Mouse (Mus musculus) bone marrow, adult 2 months (tissue): Measurements from ENCODE around the gene Heatr9. TPM values are rescaled to one million over a fixed set of nuclear protein-coding genes. Genes with fewer than 3 reads are reported as not detected.

Source experiments
- H3K27ac ChIP-seq: fragments of 200-500 bp; 2 replicates; pipeline ENCODE4 v1.5.1; 2012; ENCODE audit warnings: low read depth, mild to moderate bottlenecking, control low read depth, inconsistent platforms, low read length; ENCODE audit not compliant: control insufficient read depth, poor library complexity, insufficient read depth
- H3K4me1 ChIP-seq: fragments of 200-500 bp; 2 replicates; pipeline ENCODE4 v1.6.1; 2011; ENCODE audit warnings: low read length; ENCODE audit not compliant: control insufficient read depth, insufficient read depth
- H3K4me3 ChIP-seq: fragments of 200-500 bp; replicated peaks from 2 replicates; pipeline ENCODE3; 2011; ENCODE audit warnings: mild to moderate bottlenecking, low read depth, low read length, control low read depth; ENCODE audit not compliant: control insufficient read depth
- CTCF ChIP-seq: fragments of 200-500 bp; IDR thresholded peaks from 2 replicates; pipeline ENCODE4 v1.5.1; 2011; ENCODE audit warnings: low read length, control low read depth; ENCODE audit not compliant: control insufficient read depth, insufficient read depth
- POLR2A ChIP-seq: fragments of 200-500 bp; IDR thresholded peaks from 2 replicates; pipeline ENCODE4 v1.6.1; 2011; ENCODE audit warnings: low read depth, mild to moderate bottlenecking, control low read depth, low read length, borderline replicate concordance; ENCODE audit not compliant: control insufficient read depth
- WGBS: fragments of 180-500 bp; shearing (Covaris S2); methylation state at CpG from one replicate; pipeline ENCODE4 v1.1.7; 2018; 5-methylcytosine and 5-hydroxymethylcytosine counted together
- polyA plus RNA-seq: library from polyadenylated mRNA; stranded (reverse); fragments of >200 nt; gene quantifications from 2 replicates; pipeline ENCODE4 v1.2.4, GENCODE M21; 2011; ENCODE audit warnings: low replicate concordance; ENCODE audit not compliant: missing spikeins, insufficient read depth, insufficient read length

Gene Heatr9
- polyA plus RNA-seq, 1 experiment: not detected

DNA sequence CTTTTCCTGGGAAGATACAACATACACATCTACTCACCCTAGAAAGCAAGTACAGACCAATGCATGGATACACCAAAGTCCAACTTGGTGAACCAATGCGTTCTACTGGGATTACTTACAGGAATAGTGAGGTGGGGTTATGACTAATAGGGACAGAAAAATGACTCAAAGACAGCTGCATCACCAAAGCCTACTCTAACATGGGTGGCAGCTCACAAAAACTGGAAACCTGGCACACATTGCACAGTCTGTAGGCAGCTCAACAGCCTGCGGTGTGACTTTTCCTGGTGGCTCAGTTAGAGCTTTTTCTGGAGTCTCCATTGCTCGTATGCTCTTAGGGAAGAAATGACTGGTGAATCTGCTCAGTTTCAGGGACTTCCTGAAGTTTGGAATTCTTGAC, 53.2 kb downstream of the Heatr9 start:
- WGBS: 93% methylated on average over 3 of the region's 3 CpGs
- Histone ChIP-seq H3K4me1 (peaks cover 1% of the 10 kb centered on the region; the same call in 1 of the 2 replicates), H3K4me3 (no peak overlapping the region), H3K27ac (no peak overlapping the region)
- TF ChIP-seq CTCF (no peak), POLR2A (no peak)

DNA sequence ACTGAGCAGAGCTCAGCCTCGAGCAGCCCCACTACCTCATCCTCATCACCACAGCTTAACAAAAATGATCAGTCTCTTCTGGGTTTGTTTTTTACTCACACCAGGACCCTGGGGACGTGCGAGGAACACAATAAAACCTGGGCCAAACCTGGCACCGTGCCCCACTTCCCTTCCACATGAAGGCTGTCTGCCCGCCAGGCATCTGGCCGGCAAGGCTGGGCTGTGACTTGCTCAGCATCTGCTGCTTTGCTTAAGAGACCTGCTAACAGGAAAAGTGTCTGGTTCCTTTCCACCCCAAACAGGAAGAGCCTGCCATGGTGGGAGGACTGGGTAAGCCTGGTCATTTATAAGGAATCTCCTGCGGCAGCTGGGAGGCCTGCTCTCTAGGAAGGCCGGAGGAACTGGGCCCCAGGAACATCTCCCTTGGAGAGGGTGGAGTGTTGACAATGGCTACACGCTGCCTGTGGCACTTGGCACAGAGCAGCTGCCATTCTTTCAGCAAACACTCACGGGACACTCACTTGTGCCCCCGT, 54.8 kb downstream of the Heatr9 start:
- TF ChIP-seq CTCF (no peak), POLR2A (no peak)
- no peak overlapping the region for H3K27ac ChIP-seq
- WGBS: 10% methylated on average over 11 of the region's 11 CpGs

DNA sequence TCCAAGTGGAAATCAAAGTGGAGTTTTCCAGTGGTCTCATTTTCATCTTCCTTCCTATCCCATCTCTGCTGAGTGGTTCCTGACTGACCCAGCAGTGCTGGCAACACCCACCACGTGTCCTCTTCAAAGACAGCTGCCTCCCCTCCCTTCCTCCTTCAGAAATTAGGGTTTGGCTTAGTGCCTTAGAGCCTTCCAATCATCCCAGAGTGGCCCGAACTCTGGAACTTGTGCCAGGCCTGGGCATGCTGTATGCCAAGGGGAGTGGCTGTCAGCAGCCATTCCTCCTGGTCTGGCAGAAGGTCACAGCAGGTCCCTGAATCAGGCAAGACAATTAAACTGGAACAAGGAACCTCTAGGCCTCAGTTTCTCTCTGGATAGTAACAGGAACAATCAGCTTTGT, 56.0 kb downstream of the Heatr9 start:
- Histone ChIP-seq H3K4me1 (peaks cover 1% of the 10 kb centered on the region; the same call in 1 of the 2 replicates), H3K4me3 (no peak overlapping the region), H3K27ac (no peak overlapping the region)
- WGBS: 49% methylated on average over 2 of the region's 2 CpGs
- TF ChIP-seq CTCF (no peak), POLR2A (no peak)

More for the DNA sequence above, 54.8 kb downstream of the Heatr9 start:
- H3K4me1 ChIP-seq: peaks cover 1% of the 10 kb centered on the region; the same call in 1 of the 2 replicates
- H3K4me3 ChIP-seq: no peak overlapping the region

DNA sequence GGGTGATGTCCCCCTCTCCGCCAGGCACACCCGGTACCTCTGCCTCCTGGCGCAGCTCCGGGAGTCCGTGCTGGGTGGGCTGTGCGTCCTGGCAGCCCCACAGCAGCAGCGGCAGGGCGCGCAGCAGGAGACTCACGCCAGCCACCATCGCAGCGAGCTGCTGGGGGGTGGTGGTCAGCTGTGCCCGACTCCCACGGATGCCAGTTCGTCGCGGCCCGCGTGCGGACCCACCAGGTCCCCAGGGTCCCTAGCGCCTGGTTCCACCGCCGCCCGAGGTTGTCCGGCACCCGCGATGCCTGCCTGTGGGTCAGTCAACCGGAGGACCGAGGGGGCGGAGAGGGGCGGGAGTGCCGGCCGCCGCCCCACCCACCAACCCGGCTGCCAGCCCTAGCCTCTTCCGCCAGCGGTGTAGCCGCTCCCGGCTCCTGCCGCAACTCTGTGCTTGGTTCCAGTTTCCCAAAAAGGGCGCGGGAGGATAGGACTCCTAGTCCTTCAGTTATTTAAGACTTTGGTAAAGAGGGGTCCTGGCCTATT, 59.2 kb downstream of the Heatr9 start, which contains the start of gene Mmp28:
Mmp28 (minus strand) TSS at position 361 of the 534 bp plus-strand sequence.
- H3K4me1 ChIP-seq: peaks cover 1% of the 10 kb centered on the region; the same call in 1 of the 2 replicates
- WGBS: under 1% methylated on average over 42 of the region's 42 CpGs
- peak within 1 kb of the TSS; percentile 54 for H3K4me3 ChIP-seq

More for the DNA sequence above, 59.2 kb downstream of the Heatr9 start, which contains the start of gene Mmp28:
- no peak for TF ChIP-seq CTCF
- TF ChIP-seq POLR2A: no peak
- no peak within 1 kb of the TSS for H3K27ac ChIP-seq

Other genes with a start within 250 kb of the Heatr9 start
- gene Slfn14, start 235.4 kb downstream of the Heatr9 start, polyA plus RNA-seq: 24.0 and 30.8 TPM in 2 replicates
- gene Ap2b1, start 223.2 kb downstream of the Heatr9 start, polyA plus RNA-seq: 43.7 and 59.2 TPM in 2 replicates
- gene Pex12, start 219.6 kb downstream of the Heatr9 start, polyA plus RNA-seq: 1.6 and 7.3 TPM in 2 replicates
- gene Rasl10b, start 113.0 kb downstream of the Heatr9 start, polyA plus RNA-seq: 0.32 and 1.1 TPM in 2 replicates
- gene Gas2l2, start 92.7 kb downstream of the Heatr9 start, polyA plus RNA-seq: not detected in 2 replicates
- 17.6 and 37.4 TPM in 2 replicates for gene 1700020L24Rik, start 84.5 kb downstream of the Heatr9 start, polyA plus RNA-seq
- gene Mmp28, start 59.1 kb downstream of the Heatr9 start, polyA plus RNA-seq: 0.47 and 0.92 TPM in 2 replicates
- gene Taf15, start 49.1 kb downstream of the Heatr9 start, polyA plus RNA-seq: 192 and 231 TPM in 2 replicates
- gene Ccl5, start 8.3 kb upstream of the Heatr9 start, polyA plus RNA-seq: 7.6 and 22.7 TPM in 2 replicates
- gene Ccl9, start 56.5 kb upstream of the Heatr9 start, polyA plus RNA-seq: 8.0 and 17.0 TPM in 2 replicates
- gene Ccl6, start 70.9 kb upstream of the Heatr9 start, polyA plus RNA-seq: 88.2 and 218 TPM in 2 replicates
- gene Rpl9-ps1, start 123.4 kb upstream of the Heatr9 start, polyA plus RNA-seq: not detected in 2 replicates
- gene Ccl3, start 127.2 kb upstream of the Heatr9 start, polyA plus RNA-seq: 1.3 and 2.0 TPM in 2 replicates
- gene Ccl4, start 140.4 kb upstream of the Heatr9 start, polyA plus RNA-seq: 1.5 and 2.3 TPM in 2 replicates
- 8.2 and 33.5 TPM in 2 replicates for gene Wfdc17, start 181.8 kb upstream of the Heatr9 start, polyA plus RNA-seq
- gene Wfdc18, start 186.8 kb upstream of the Heatr9 start, polyA plus RNA-seq: not detected in 2 replicates
- 220 and 706 TPM in 2 replicates for gene Wfdc21, start 224.8 kb upstream of the Heatr9 start, polyA plus RNA-seq
- gene Heatr6, start 231.5 kb upstream of the Heatr9 start, polyA plus RNA-seq: 3.6 and 13.1 TPM in 2 replicates